Mouse (Mus musculus): ENCODE measurements at regions not wholly inside any gene's neighbourhood (a gene's known extent, or its start where the extent isn't known, plus 50 kb on each side); places are given as distances from the start of the nearest gene placed in this dataset.

- TF ChIP-seq CHD1 (IDR thresholded peaks at IDR 0.05; ENCODE audit: low read depth, low read length) (no peak), CTCF (IDR thresholded peaks at IDR 0.05 in 2 of 3, conservative IDR thresholded peaks at IDR 0.05 in 1 of 3; ENCODE audit: control insufficient read depth in 1 of 3, insufficient read depth in 1 of 3, low read depth in 2 of 3, low read length in 3 of 3, poor library complexity in 1 of 3, severe bottlenecking in 1 of 3) (no peak), SMC3 (IDR thresholded peaks at IDR 0.05; ENCODE audit: low read depth, low read length) (no peak), EP300 (IDR thresholded peaks at IDR 0.05; ENCODE audit: low read depth in 1 of 2, low read length in 2 of 2) (no peak), MXI1 (IDR thresholded peaks at IDR 0.05; ENCODE audit: low read depth, low read length) (no peak), POLR2A (IDR thresholded peaks at IDR 0.05; ENCODE audit: control insufficient read depth in 1 of 2, insufficient read depth in 1 of 2, low read depth in 1 of 2, low read length in 2 of 2, poor library complexity in 1 of 2) (no peak)
Observed at GRCm38 (mm10) chr12:107338758-107339157, 149.7 kb upstream of the 3110018I06Rik start.
